Mouse (Mus musculus) layer of hippocampus, adult 8-10 months (tissue): Measurements from ENCODE around the gene Opn4. TPM values are rescaled to one million over a fixed set of nuclear protein-coding genes. Genes with fewer than 3 reads are reported as not detected.
A peak's percentile ranks its signal among the peaks of the same experiment; 100 is the strongest.

Source experiments
- DNase-seq, 2 experiments: peaks; one replicate each; pipeline ENCODE4 v3.0.0; 2022; ENCODE audit warnings: low spot score in 2 of 2
- total RNA-seq, 4 experiments: library from RNA; stranded (reverse); gene quantifications; 2 replicates each; pipeline ENCODE4 v1.2.4; 2022

Opn4 gene
- total RNA-seq, 4 experiments from 2014 or later, result not detected

DNA sequence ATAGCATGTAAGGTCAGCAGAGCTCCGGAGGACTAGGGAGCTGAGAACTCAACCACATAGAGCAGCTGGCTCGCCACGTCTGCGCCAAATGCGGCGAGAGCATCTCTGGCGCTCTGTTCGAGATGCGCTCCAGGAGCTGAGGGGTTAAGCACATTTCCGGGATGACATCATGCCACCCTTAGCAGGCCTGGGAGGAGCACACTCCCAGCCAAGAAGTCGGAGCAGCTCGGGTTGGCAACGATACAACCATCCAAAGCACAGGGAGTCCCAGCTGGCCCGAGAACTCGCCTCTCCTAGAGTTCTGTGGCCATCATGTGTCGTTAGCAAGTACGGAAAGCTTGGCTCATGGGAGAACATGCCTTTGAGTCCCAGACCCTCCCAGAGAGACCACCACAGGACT is 34.2 kb downstream of the Opn4 start:
- DNase-seq, result no peak

DNA sequence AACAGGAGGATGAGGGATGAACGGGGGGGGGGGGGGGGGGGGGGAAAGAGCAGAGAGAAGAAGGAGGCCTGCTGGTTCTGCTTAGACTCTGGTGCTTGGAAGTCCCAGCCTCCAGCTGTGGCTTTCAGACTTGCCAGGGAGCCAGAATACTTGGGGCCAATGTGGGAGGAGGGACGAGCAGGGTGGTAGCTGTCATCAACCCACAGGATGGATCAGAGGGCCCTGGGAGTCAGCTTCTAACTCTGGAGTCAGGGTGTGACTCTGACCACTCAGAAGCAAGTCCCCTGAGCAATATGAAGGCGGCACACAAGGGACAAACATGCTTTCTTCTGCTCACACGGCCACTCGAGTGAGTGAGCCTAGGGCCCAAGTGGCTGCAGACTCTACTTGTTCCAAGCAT is 35.3 kb downstream of the Opn4 start:
- DNase-seq, result no peak

GRCm38 (mm10) chr14:34562393-34562792 is 37.5 kb downstream of the Opn4 start:
- DNase-seq, result no peak

GRCm38 (mm10) chr14:34561647-34562046 is 38.3 kb downstream of the Opn4 start:
- no peak for DNase-seq

- no peak for DNase-seq
These were observed 41.0 kb downstream of the Opn4 start for GRCm38 (mm10) chr14:34558947-34559346.

- DNase-seq, result no peak
These were observed 44.7 kb downstream of the Opn4 start for GRCm38 (mm10) chr14:34555211-34555610.

DNA sequence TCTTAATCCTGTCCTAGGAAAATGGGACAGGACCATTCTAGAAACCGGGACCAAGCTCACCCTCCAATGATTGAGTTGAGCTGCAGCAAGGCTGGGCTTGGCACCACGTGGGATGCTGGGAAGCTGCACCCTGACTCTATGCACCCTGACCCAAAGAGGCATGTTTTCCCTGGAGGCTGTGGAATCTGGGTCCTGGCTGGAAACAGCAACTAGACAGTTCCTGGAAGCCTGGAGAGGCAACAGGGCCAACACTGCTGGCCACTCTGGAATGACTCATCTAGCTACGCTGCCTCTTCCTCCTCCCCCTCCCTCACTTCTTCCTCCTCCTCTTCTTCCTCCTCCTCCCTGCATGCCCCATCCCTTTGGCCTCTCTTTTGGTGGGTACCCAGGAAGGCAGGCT is 45.9 kb downstream of the Opn4 start:
- DNase-seq, result no peak

GRCm38 (mm10) chr14:34553470-34553869 is 46.5 kb downstream of the Opn4 start:
- DNase-seq, result no peak

- DNase-seq, result no peak
These were observed 47.7 kb downstream of the Opn4 start for GRCm38 (mm10) chr14:34552226-34552625.

DNA sequence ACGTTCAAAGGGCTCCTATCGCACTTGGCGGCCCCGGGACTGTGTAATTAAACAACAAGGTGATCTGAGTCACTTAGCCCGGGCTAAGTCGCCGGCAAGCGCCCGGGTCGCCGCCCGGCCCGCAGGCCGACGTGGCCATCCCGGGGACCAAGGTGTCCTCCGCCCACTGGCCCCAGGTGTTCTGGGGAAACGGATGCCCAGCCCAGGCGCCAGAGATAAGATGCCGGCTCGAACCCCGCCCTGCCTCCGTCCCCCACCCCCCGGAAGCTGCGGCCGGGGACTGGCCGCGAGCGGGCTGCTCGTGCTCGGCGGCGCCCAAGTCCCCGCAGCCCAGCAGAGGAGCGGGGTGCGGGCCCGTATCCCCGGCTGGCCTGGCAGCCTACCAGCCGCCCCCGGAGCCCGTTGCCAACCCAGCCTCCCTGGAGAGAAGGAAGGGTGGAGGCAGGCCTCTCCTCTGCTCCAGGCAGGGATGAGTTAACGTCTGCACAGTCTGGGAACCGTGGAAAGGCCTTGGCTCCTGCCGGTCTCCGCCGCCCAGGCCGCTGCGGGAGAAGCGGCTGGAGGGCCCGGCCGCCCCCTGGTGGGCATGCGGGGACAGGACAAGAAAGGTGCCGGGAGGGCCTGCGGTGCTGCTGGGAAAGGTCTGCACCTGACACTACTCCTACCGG is 50.8 kb downstream of the Opn4 start:
- peak; percentile 71 to 75 for DNase-seq

DNA sequence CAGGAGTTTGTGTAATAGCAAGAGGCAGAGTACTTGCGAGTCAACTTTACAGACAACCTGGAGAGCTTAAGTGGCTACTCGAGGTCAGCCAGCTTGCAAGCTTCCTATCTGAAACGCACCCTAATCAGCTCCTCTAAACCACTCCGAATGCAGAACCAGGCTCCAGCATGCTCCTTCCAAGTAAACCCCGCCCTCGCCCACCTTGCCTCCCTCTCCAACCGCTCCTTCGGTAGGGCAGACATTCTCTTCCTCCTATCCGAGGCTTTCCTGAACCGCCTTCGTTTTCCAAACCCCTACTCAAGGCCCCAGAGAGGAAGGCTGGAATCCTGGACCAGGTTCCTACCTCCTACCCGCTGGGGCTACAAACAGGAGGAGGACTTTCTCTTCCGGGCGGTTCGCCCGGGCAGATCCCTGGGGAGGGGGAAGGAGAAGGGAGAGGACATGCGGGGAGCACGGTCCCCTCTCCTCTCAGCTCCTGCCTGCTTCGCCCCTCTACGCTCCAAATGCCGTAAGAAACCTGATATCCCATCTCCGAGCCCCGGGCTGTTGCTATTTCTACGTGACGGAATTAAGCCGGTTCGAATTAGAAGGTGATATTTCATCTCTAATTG is 51.4 kb downstream of the Opn4 start:
- DNase-seq, result peak in 1 of 2 experiments; percentile 43

GRCm38 (mm10) chr14:34544545-34544944 is 55.4 kb downstream of the Opn4 start:
- DNase-seq, result no peak

DNA sequence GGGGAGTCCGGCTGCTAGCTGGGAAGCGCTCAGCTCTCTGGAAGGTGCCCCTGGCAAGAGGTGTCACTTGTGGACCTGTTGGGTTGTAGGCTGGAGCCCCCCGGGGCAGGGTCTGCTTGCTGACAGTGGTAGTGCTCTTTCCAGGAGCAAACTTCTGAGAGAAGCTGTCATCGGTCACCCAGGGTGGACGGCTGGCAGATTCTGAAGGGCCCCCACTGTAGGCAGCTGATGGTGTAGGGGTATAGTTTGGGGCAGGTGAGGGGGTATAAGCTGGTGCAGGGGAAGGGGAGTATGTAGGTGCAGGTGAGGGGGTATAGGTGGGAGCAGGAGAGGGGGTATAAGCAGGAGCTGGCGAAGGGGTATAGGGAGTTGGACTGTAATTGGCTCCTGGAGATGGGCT is 55.9 kb downstream of the Opn4 start:
- no peak for DNase-seq

DNA sequence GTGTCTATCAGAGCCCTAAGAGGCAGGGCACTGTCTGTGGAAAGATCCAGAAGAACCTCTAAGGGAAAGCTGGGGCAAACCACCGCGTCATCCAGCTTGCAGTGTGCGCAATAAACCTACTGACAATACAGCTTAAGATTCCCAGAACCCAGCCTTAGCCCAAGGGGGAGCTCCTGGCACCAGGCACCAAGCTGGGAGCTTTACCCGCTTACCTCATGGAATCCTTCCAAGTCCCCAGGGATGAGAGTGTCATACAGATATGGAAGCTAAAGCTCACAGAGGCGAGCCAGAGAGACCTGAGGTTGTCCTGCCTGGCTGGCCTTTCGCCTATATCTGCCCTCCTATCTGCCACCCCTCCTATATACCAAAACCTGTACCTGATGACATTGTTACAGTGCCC is 56.3 kb downstream of the Opn4 start:
- no peak for DNase-seq

GRCm38 (mm10) chr14:34541896-34542295 is 58.0 kb downstream of the Opn4 start:
- DNase-seq, result no peak

- no peak for DNase-seq
These were observed 59.2 kb downstream of the Opn4 start for GRCm38 (mm10) chr14:34540685-34541162.

Other genes with a start within 250 kb of the Opn4 start
- not detected for gene Fam25c, start 244.7 kb downstream of the Opn4 start, total RNA-seq
- 1 to 10 TPM; 4.2 to 7.4 (median 4.9) TPM for gene Sncg, start 225.4 kb downstream of the Opn4 start, total RNA-seq
- 1 to 10 TPM; 4.8 to 6.0 (median 5.0) TPM for gene Mmrn2, start 224.7 kb downstream of the Opn4 start, total RNA-seq
- gene Bmpr1a, start 96.8 kb downstream of the Opn4 start, total RNA-seq, result 10 to 100 TPM; 35.9 to 42.7 (median 37.0) TPM
- not detected for gene 9230112D13Rik, start 77.3 kb downstream of the Opn4 start, total RNA-seq
- gene Ldb3, start 11.5 kb downstream of the Opn4 start, total RNA-seq, result 1 to 10 TPM; 4.1 to 4.8 (median 4.3) TPM
- 10 to 100 TPM; 51.3 to 62.1 (median 56.0) TPM for gene Wapl, start 73.8 kb upstream of the Opn4 start, total RNA-seq
- 10 to 100 TPM; 50.8 to 58.6 (median 55.0) TPM for gene Grid1, start 220.0 kb upstream of the Opn4 start, total RNA-seq